Mouse (Mus musculus): ENCODE results near the gene Gm45233. TPM values are rescaled to one million over a fixed set of nuclear protein-coding genes. Genes with fewer than 3 reads are reported as not detected.

Gm45233 gene
- polyA plus RNA-seq, 2 experiments from 2014 or later, result not detected

- no peak for ATAC-seq
Observed at GRCm38 (mm10) chr7:43449811-43450210, 5.9 kb downstream of the Gm45233 start.

- no peak for ATAC-seq
Observed at GRCm38 (mm10) chr7:43451726-43452125, 7.8 kb downstream of the Gm45233 start.

DNA sequence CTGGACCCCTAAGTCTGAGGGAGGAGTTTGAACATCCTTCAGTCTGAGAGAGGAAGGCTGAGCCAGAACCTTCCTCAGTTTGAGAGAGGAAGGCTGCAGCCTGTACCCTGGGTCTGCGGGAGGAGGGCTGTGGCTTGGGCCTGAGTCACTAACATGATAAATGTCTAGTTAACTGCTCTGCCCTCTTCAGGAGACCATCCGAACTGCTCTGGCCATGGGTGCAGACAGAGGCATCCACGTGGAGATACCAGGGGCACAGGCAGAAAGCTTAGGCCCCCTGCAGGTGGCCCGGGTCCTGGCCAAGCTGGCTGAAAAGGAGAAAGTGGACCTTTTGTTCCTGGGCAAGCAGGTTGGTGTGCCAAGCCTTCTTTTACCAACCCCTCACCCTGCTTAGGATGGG is 8.7 kb downstream of the Gm45233 start:
- ATAC-seq, result peak; percentile 43

GRCm38 (mm10) chr7:43453599-43454355 is 9.8 kb downstream of the Gm45233 start:
- ATAC-seq, result no peak

DNA sequence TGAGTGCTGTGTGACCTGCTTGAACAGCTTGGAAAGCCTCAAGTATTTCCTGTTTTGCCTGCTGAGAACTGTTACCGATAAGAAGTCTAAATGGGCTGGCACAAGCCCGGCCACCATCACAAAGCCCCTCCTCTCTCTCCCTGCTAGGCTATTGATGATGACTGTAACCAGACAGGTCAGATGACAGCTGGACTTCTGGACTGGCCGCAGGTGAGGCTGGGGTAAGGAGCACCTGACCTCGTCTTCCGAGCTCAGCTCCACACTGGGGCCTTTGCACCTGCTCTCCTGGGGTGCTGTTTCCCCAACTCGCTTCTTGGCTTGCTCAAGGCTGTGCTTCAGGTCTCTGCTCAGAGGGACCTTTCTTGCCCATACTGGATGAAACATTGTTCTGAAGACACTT is 10.4 kb downstream of the Gm45233 start:
- ATAC-seq, result no peak

- ATAC-seq, result no peak
Observed at GRCm38 (mm10) chr7:43462851-43463250, 18.9 kb downstream of the Gm45233 start, which contains the start of gene Vsig10l. Vsig10l (plus strand) TSS chr7:43463151.

- ATAC-seq, result no peak
Observed at GRCm38 (mm10) chr7:43463976-43464375, 20.0 kb downstream of the Gm45233 start.

DNA sequence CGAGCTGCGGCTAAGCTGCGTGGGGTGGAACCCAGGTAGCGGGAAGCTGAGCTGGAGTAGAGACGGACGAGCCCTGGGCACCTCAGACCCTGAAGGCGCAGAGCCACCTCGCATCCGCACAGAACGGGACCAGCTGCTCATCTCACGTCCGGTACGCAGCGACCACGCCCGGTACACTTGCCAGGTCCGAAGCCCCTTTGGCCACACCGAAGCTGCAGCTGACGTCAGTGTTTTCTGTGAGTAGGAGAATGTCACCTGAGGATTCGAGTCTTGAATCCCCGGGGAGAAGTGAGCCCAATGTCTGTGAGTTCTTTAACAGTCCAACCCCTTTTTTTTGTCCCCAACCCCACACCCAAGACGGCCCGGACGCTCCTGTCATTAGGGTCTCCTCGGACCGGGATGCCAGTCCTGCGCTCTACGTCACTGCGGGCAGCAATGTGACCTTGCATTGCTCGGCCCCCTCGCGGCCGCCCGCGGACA is 21.0 kb downstream of the Gm45233 start:
- ATAC-seq, result no peak

GRCm38 (mm10) chr7:43465344-43466098 is 21.6 kb downstream of the Gm45233 start:
- peak; percentile 80 for ATAC-seq

GRCm38 (mm10) chr7:43466099-43466694 is 22.3 kb downstream of the Gm45233 start:
- ATAC-seq, result peak; percentile 62

GRCm38 (mm10) chr7:43470373-43470772 is 26.4 kb downstream of the Gm45233 start:
- no peak for ATAC-seq

DNA sequence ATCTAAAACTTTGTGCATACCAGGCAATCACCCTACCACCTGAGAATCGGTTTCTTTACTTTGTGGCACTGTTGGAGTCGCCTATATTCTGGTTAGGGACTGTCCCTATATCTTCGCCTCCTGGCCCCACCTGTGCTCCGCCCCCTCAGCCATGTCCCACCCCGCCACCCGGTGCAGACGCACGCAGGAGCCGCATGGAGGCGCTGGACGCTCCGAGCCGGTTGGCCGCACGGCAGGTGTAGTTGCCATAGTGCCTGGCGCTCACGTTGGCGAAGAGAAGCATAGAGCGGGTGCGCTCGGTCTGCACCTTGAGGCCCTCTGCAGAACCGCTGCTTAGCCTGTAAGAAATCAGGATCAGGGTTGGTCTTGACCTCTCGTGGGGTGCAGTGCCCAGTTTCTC is 31.8 kb downstream of the Gm45233 start:
- ATAC-seq, result peak; percentile 83

GRCm38 (mm10) chr7:43476376-43476775 is 32.4 kb downstream of the Gm45233 start:
- ATAC-seq, result no peak

GRCm38 (mm10) chr7:43481191-43481590 is 37.3 kb downstream of the Gm45233 start:
- peak; percentile 86 for ATAC-seq

DNA sequence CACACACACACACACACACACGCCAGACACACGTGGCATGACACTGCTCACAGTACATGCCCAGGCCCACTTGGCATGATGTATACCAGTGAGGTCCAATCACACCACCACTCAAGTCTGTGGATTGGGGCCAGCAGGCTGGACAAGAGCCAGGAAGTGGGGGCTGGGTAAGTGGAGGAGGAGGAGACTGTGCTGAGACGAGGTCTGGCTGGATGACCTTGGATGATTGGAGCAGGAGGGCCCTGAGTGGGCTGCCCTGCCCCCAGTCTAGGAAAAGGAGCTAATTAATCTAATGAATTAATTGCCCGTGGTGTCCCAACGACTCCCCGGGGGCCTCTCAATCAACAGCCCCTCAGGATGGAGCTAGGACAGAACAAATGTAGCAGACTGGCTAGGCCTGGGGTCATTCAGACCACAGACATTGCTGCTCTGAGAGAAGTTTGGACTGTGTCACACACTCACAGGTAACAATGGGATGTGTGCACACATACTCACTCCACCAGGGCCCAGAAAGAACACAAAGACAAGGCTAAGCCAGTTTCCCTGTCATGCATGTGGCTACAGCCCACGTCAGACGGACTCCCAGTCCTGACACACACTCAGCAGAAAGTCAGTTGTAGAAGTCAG is 38.3 kb downstream of the Gm45233 start:
- ATAC-seq, result no peak

GRCm38 (mm10) chr7:43483236-43483635 is 39.3 kb downstream of the Gm45233 start:
- ATAC-seq, result no peak

GRCm38 (mm10) chr7:43488646-43489045 is 44.7 kb downstream of the Gm45233 start:
- no peak for ATAC-seq

GRCm38 (mm10) chr7:43489631-43490125 is 45.8 kb downstream of the Gm45233 start, which contains the start of gene Iglon5:
Iglon5 (minus strand) TSS chr7:43490075.
- ATAC-seq, result no peak

DNA sequence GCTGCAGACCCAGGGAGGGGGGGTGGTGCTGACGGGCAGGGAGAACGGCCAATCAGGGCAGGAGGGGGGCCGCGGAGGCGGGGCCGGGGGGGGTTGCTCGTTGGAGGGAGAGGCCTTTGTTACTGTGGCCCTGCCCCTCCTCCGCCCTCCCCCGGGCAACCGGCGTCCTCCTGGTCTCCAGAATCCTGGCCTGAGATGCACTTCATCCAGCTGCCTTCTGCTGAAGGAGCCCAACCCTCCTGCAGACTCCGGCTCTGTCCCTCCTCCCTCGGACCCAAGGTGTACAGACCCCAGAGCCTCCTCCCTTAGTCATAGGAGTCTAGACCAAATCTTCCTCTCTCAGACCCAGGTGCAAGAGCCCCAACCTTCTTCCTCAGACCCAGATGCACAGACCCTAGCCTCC is 46.3 kb downstream of the Gm45233 start:
- no peak for ATAC-seq

- ATAC-seq, result no peak
Observed at GRCm38 (mm10) chr7:43490861-43491260, 46.9 kb downstream of the Gm45233 start.

GRCm38 (mm10) chr7:43495343-43496021 is 51.6 kb downstream of the Gm45233 start:
- no peak for ATAC-seq

Data from activated CD4-positive, CD25-positive, alpha-beta regulatory T cell, adult 4 months (primary cell).